Mouse (Mus musculus): ENCODE measurements around the gene Dnajc13.

Dnajc13 gene

DNA sequence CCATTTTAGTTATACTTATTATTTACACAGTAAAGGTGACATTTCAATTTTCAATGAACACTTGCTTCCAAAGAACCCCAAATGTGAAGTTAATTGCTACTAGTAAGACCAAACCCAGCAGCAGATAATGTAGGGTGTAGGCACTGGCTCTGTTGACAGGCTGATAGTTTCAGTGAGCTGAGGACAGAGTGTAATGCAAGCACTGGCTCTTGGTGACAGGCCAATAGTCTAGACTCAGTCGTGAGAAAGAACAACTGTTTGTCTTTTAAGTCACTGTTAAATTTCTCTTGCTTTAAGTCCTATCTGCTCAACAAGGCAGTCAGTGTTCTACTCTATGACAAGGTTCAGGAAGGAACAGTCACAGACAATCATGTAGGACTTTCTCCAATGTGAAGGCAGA lies 69.4 kb downstream of the Dnajc13 start:
- in situ Hi-C loops (cut with MboI, MseI): loop anchor here in 1 of 2 experiments (25.0 kb wide), 1 partner anchor 869 kb away; the partner anchor contains the start of gene Mrpl3

- in situ Hi-C loops (cut with MboI, MseI): loop anchor here in 1 of 2 experiments (25.0 kb wide), 1 partner anchor 870 kb away; the partner anchor contains the start of gene Mrpl3
Observed at GRCm38 (mm10) chr9:104192513-104192912, 70.2 kb downstream of the Dnajc13 start.

- in situ Hi-C loops (cut with MboI, MseI): loop anchor here in 1 of 2 experiments (25.0 kb wide), 1 partner anchor 873 kb away; the partner anchor contains the start of gene Mrpl3
Observed at GRCm38 (mm10) chr9:104189657-104190056, 73.1 kb downstream of the Dnajc13 start.

- in situ Hi-C loops (cut with MboI, MseI): loop anchor here in 1 of 2 experiments (25.0 kb wide), 1 partner anchor 874 kb away; the partner anchor contains the start of gene Mrpl3
Observed at GRCm38 (mm10) chr9:104188704-104189103, 74.0 kb downstream of the Dnajc13 start.

- in situ Hi-C loops (cut with MboI, MseI): loop anchor here in 1 of 2 experiments (25.0 kb wide), 1 partner anchor 875 kb away; the partner anchor contains the start of gene Mrpl3
Observed at GRCm38 (mm10) chr9:104187028-104187427, 75.7 kb downstream of the Dnajc13 start.

DNA sequence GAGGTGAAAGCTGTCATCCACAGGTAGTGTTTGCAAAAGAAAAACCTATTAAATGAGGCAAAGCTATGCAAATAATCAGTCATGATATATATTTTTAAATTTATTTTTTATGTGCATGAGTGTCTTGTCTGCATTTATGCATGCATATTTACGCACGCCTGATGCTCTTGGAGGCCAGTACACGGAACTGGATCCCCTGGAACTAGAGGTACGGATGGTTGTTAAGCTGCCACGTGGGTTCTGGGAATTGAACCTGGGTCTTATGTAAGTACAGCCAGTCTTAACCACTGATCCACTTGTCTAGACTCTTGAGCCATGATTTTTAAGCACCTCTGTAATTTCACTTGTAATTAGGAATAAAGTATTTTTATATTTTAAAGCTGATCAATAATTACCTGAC lies 79.5 kb downstream of the Dnajc13 start:
- in situ Hi-C loops (cut with MboI, MseI): loop anchor here in 1 of 2 experiments (25.0 kb wide), 1 partner anchor 879 kb away; the partner anchor contains the start of gene Mrpl3

DNA sequence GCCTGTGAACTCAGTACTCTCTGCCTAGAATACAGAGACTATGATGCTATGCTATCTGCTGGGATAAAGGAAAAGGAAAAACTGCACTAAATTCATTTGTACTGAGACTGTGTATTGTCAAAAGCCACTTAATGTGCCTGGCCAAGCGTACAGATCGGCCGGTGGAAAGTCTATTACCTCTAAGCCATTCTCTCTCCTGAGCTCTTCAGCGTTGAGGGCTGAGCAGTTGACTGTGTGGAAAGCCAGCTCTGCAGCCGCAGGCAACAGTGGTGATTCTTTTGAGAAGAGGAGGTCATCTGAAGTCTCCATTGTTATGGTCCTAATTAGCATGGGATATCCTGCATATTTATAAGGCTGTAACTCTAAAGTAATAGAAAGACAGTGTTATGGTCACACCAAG lies 80.4 kb downstream of the Dnajc13 start:
- in situ Hi-C loops (cut with MboI, MseI): loop anchor here in 1 of 2 experiments (25.0 kb wide), 1 partner anchor 880 kb away; the partner anchor contains the start of gene Mrpl3

GRCm38 (mm10) chr9:104181626-104182025 lies 81.1 kb downstream of the Dnajc13 start:
- in situ Hi-C loops (cut with MboI, MseI): loop anchor here in 1 of 2 experiments (25.0 kb wide), 1 partner anchor 881 kb away; the partner anchor contains the start of gene Mrpl3

DNA sequence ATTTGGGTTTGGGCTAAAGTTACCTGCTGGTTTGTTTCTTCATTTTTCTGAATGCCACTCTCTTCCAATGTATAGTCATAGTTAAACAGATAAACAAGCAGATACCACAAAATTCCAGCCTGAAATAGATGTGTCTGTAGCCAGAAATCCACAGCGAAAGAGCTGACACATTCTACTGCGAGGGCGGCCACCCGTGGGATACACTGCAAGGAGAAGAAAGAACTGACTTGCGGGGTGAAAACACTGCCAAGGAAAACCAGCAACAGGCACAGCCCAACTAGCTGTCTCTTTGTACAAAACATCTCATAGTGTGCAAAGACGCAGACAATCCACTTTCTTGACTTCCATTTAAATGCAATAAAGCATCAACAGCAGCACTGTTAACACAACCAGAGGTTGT lies 82.7 kb downstream of the Dnajc13 start:
- in situ Hi-C loops (cut with MboI, MseI): loop anchor here in 1 of 2 experiments (25.0 kb wide), 1 partner anchor 882 kb away; the partner anchor contains the start of gene Mrpl3

GRCm38 (mm10) chr9:104172342-104172741 lies 90.4 kb downstream of the Dnajc13 start:
- in situ Hi-C loops (cut with MboI, MseI): no loop called here

- in situ Hi-C loops (cut with MboI, MseI): no loop called here
Observed at GRCm38 (mm10) chr9:104171651-104172050, 91.1 kb downstream of the Dnajc13 start.

- in situ Hi-C loops (cut with MboI, MseI): no loop called here
Observed at GRCm38 (mm10) chr9:104169986-104170385, 92.7 kb downstream of the Dnajc13 start.

DNA sequence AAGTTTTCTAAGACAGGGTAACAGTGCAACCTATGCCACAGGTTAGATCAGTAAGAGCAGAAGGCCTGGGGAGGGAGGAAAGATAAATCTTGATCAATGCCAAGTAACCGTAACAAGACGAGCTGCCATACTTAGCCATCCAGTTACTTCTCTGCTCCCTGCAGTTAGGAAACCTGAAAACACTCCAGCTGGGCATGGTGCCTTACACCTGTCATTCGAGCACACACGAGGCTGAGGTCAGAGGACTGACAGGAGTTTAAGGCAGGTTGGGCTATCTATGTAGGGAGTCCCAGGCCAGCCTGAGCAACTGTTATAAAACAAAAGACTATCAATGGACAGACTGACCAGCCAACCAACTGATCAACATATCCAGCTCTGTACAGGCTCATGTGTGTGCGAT lies 96.8 kb downstream of the Dnajc13 start:
- in situ Hi-C loops (cut with MboI, MseI): no loop called here

DNA sequence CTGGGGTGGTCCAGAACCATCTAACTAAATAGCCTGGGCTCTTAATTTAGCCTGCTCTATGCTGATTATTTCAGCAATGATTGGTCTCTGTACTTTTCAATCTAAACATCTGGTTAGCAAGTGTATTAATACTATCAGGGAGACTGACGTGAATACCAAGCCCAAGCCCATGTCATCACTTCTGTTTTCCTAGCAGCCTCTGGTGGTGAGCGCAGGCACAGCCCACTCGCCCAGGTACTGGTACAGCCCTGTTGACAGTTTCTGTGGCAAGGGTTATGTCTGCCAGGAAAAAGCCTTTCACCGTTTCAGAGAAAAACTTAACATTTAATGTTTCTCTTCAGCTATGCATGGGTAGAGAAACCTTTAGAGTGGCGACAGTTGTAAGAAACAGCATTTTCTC lies 98.5 kb downstream of the Dnajc13 start:
- in situ Hi-C loops (cut with MboI, MseI): no loop called here

DNA sequence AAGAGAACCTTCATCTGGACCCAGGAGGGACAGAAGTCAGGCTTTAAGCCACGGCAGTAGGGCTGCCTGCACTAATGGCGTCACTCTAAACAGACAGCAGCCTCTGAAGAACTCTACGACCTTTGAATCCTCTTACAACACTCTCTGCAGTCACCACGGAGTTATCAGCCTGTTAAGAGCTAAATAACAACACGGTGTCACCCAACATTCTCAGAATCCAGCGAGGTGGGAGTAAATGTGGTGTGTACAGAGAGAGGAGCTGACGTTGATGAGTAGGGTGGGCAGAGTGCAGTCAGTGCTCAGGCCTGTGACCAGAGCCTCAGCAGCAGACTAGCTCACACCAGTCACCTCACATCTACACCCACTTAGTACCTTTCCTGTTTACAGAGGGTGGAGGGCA lies 101.6 kb downstream of the Dnajc13 start:
- in situ Hi-C loops (cut with MboI, MseI): no loop called here

DNA sequence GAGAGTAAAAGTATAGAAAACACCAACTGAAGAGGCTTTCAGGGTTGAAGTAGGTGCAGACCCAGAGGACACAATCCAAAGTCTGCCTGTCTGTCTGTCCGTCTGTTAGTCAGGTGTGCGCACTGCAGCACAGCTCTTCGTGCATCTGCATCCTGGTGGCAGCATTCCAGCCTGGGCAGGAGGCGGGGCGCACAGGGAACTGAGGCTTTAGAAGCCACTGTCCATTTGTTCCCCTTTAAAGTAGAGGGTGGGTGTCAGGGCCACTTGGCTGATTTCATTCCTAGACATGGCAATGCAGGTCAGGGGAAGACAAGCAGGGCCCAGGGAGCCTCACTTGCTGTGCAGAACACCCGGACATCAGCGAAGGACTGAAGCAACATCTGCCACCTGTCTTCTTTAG lies 105.4 kb downstream of the Dnajc13 start:
- in situ Hi-C loops (cut with MboI, MseI): no loop called here

GRCm38 (mm10) chr9:104156506-104156905 lies 106.2 kb downstream of the Dnajc13 start:
- in situ Hi-C loops (cut with MboI, MseI): no loop called here

DNA sequence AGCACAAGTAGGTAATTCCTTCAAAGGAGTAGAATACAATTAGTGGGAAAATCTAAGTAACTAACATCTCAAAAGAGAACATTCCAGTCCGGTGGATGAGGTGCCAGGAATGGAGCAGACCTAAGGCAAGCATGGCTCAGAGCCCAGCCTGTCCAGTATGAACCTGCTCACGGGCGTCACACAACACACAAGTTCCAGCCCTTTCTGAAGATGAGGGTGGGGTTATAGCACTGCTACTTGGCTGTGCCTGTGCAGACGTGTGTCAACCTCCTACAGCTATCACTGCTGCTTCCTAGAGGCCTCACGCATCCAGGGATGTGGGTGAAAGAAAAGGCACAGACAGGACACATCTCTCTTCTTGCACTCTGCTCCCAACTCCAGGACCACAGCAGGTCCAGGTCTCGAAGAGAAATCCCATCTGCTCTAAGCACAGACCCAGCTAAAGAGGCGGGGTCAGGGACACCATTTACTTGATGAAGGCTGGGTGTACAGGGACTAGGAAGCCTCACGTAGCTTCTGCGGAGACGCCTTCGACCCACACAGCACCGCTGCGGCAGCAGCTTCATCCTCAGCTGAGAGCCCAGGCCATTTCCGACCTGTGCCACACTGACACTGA lies 107.5 kb downstream of the Dnajc13 start:
- in situ Hi-C loops (cut with MboI, MseI): no loop called here

DNA sequence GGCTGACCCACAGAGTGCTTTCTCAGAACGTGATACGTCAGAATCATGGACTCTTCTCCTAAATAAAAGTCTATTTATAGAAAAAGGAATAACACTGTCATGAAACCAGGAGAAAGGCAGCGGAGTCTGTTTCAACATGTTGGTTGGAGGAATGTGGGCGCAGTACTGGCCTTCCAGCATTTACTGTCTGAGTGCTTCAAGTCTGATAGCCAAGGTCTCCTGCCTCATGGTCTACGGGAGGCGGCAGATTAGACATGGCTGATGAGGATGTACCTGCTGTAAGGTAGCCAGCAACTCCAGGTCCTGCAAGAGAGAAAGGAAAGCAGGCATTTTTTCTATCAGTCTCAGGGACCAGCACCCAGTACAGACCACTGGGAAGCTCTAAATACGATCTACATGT lies 110.6 kb downstream of the Dnajc13 start:
- in situ Hi-C loops (cut with MboI, MseI): no loop called here

DNA sequence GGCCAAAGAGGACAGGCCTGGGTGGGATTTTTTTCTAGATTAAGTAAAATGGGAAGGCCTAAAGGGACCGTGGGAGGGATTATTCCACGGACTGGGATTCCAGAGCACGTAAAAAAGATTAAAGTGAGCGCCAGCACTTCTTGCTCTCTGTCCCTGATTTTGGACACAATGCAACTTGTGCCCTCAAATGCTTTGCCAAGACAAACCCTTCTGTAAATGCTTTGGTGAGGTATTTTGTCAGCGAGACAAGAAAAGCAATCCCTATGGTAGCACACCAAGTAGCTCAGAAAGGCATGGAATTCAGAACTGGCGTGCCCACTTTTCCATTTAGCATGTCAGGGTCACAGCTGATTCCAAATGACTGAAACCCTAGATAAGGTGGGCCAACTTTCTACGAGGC lies 113.8 kb downstream of the Dnajc13 start:
- in situ Hi-C loops (cut with MboI, MseI): loop anchor here (10.0 kb wide), 2 partner anchors 434 to 1954 kb away; no protein-coding TSS in a partner anchor

DNA sequence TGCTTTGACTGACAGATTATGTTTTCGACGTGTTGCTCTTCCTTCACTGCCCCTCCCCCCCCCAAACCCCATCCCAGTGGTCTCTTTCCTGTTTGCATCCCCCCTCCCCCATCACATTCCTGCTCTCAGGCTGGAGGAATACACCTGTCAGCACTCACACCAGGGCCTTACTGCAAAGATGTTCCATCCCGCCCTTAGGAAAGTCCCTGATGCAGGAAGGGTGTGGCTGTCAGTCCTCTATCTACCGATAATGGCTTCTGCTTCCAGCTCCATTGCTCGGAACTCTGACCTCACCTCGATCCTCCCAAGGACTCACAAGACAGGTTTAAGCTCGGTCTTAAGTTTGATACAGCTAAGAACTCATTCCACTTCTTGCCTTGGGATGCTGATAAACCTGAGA lies 116.0 kb downstream of the Dnajc13 start:
- in situ Hi-C loops (cut with MboI, MseI): loop anchor here (10.0 kb wide), 2 partner anchors 432 to 1952 kb away; no protein-coding TSS in a partner anchor

GRCm38 (mm10) chr9:104144314-104144996 lies 118.3 kb downstream of the Dnajc13 start:
- in situ Hi-C loops (cut with MboI, MseI): loop anchor here (10.0 kb wide), 2 partner anchors 430 to 1950 kb away; no protein-coding TSS in a partner anchor
